8 mouse cellular contexts compared by ENCODE assay signal in genomic region chr3:58636406-58637295, GRCm38 (mm10). TPM values are rescaled to one million over a fixed set of nuclear protein-coding genes. Genes with fewer than 3 reads are reported as not detected.
DNase-seq lines count a peak whose midpoint lies in the region; ATAC-seq lines count a peak whose summit lies in the region.

Erich6 (minus strand) TSS chr3:58637207.

- peak; percentile 94 for ATAC-seq in kidney, embryonic 15.5 days (replicated peaks; ENCODE audit: low FRiP score)
- no peak for ATAC-seq in liver, embryonic 15.5 days (ENCODE audit: insufficient read depth)
- peak; percentile 83 for ATAC-seq in neural tube, embryonic 11.5 days (ENCODE audit: insufficient read depth, low FRiP score, low TSS enrichment)

- peak within 1 kb of the TSS; percentile 55 for H3K9ac ChIP-seq in kidney, embryonic 15.5 days
- H3K9ac ChIP-seq in liver, embryonic 15.5 days = peak within 1 kb of the TSS; percentile 15; the same call in 1 of the 2 replicates
- peak within 1 kb of the TSS; percentile 65 for H3K9ac ChIP-seq in neural tube, embryonic 11.5 days (ENCODE audit: low read length)

- no peaks in the 10 kb centered on the region for H3K9me3 ChIP-seq in heart, embryonic 10.5 days
- H3K9me3 ChIP-seq in kidney, embryonic 15.5 days (replicated peaks) = no peaks in the 10 kb centered on the region
- no peaks in the 10 kb centered on the region for H3K9me3 ChIP-seq in liver, embryonic 15.5 days (replicated peaks)
- H3K9me3 ChIP-seq in neural tube, embryonic 11.5 days (ENCODE audit: control insufficient read depth, low read length) = no peaks in the 10 kb centered on the region; the same call in 1 of the 2 replicates

- H3K27me3 ChIP-seq in heart, embryonic 10.5 days (ENCODE audit: insufficient read depth, poor library complexity, severe bottlenecking) = no peaks in the 10 kb centered on the region
- H3K27me3 ChIP-seq in kidney, embryonic 15.5 days = no peaks in the 10 kb centered on the region
- H3K27me3 ChIP-seq in liver, embryonic 15.5 days = no peaks in the 10 kb centered on the region
- H3K27me3 ChIP-seq in neural tube, embryonic 11.5 days (ENCODE audit: control insufficient read depth, insufficient read depth, low read length) = no peaks in the 10 kb centered on the region

- H3K36me3 ChIP-seq in heart, embryonic 10.5 days = no peaks in the 10 kb centered on the region
- no peaks in the 10 kb centered on the region for H3K36me3 ChIP-seq in kidney, embryonic 15.5 days
- no peaks in the 10 kb centered on the region for H3K36me3 ChIP-seq in liver, embryonic 15.5 days (replicated peaks)
- no peaks in the 10 kb centered on the region for H3K36me3 ChIP-seq in neural tube, embryonic 11.5 days (ENCODE audit: control insufficient read depth, insufficient read depth, low read length)

- peak within 1 kb of the TSS; percentile 64 for H3K4me3 ChIP-seq in heart, embryonic 10.5 days
- H3K4me3 ChIP-seq in kidney, embryonic 15.5 days (replicated peaks) = peak within 1 kb of the TSS; percentile 56
- peak within 1 kb of the TSS; percentile 47 for H3K4me3 ChIP-seq in liver, embryonic 15.5 days (replicated peaks)
- peak within 1 kb of the TSS; percentile 53 for H3K4me3 ChIP-seq in neural tube, embryonic 11.5 days (ENCODE audit: low read depth, low read length)

- peak within 1 kb of the TSS; percentile 70 for H3K27ac ChIP-seq in heart, embryonic 10.5 days
- peak within 1 kb of the TSS; percentile 54 for H3K27ac ChIP-seq in kidney, embryonic 15.5 days
- H3K27ac ChIP-seq in liver, embryonic 15.5 days (replicated peaks) = no peak within 1 kb of the TSS
- H3K27ac ChIP-seq in neural tube, embryonic 11.5 days (ENCODE audit: low read depth, low read length) = no peak within 1 kb of the TSS

- under 1% methylated on average over 34 of the region's 34 CpGs for WGBS in heart, embryonic 10.5 days
- under 1% methylated on average over 34 of the region's 34 CpGs for whole genome bisulfite sequencing in kidney, embryonic 15.5 days
- WGBS in liver, embryonic 15.5 days (ENCODE audit: insufficient replicate concordance) = under 1% methylated on average over 34 of the region's 34 CpGs
- under 1% methylated on average over 31 of the region's 34 CpGs for WGBS in neural tube, embryonic 11.5 days

- peak within 1 kb of the TSS; percentile 96 for H3K4me2 ChIP-seq in kidney, embryonic 15.5 days
- peak within 1 kb of the TSS; percentile 76 for H3K4me2 ChIP-seq in liver, embryonic 15.5 days
- H3K4me2 ChIP-seq in neural tube, embryonic 11.5 days (ENCODE audit: low read depth) = peak within 1 kb of the TSS; percentile 94

- DNase-seq in layer of hippocampus, adult 18-20 months (ENCODE audit: low spot score in 2 of 2) = peak; percentile 9
- no peak for DNase-seq in layer of hippocampus, adult 9-11 months
- peak; percentile 72 for DNase-seq in embryo, embryonic 10 days (ENCODE audit: low spot score)
- DNase-seq in heart, embryonic 10.5 days (ENCODE audit: low spot score) = peak; percentile 79
- DNase-seq in neural tube, embryonic 11.5 days (ENCODE audit: low spot score) = peak; percentile 63
- DNase-seq in urinary bladder, postnatal 25 days (ENCODE audit: low spot score) = peak; percentile 16

- H3K4me1 ChIP-seq in heart, embryonic 10.5 days = peaks cover 8% of the 10 kb centered on the region
- H3K4me1 ChIP-seq in kidney, embryonic 15.5 days = peaks cover 7% of the 10 kb centered on the region; the same call in 1 of the 2 replicates
- no peaks in the 10 kb centered on the region; the same call in 1 of the 2 replicates for H3K4me1 ChIP-seq in liver, embryonic 15.5 days (replicated peaks)
- H3K4me1 ChIP-seq in neural tube, embryonic 11.5 days (ENCODE audit: control insufficient read depth, insufficient read depth, low read length) = peaks cover 3% of the 10 kb centered on the region; the same call in 1 of the 2 replicates

RNA-seq across cellular contexts. Expression of gene Erich6, which starts in this region (rescaled TPM):
- under 1 TPM; 0.74 to 0.86 TPM for total RNA-seq in layer of hippocampus, adult 18-20 months (2021)
- polyA plus RNA-seq in heart, embryonic 10.5 days (2016; fragmentation: Nextera tagmentation; extraction: Ambion mirVana) = 0.06 TPM in 1 of 2 replicates, not detected in the other
- not detected in 2 replicates for polyA plus RNA-seq in kidney, embryonic 15.5 days (2015; fragmentation: Nextera tagmentation; extraction: Ambion mirVana)
- polyA plus RNA-seq in liver, embryonic 15.5 days (2015; fragmentation: Nextera tagmentation; extraction: Ambion mirVana) = not detected in 2 replicates
- not detected in 2 replicates for polyA plus RNA-seq in neural tube, embryonic 11.5 days (2014; fragmentation: Nextera tagmentation; extraction: Ambion mirVana)

Comparison
In these comparisons a context has a peak if more than half of its experiments do, and no peak if none do; other contexts are left out.
1. Peak in DNase-seq in layer of hippocampus, adult 18-20 months; RNA of the gene not detected or under 1 TPM.
2. Peak in DNase-seq, H3K4me3 ChIP-seq and H3K27ac ChIP-seq in heart, embryonic 10.5 days; RNA of the gene not detected or under 1 TPM.
3. Peak in ATAC-seq, H3K4me3 ChIP-seq, H3K27ac ChIP-seq, H3K9ac ChIP-seq and H3K4me2 ChIP-seq in kidney, embryonic 15.5 days; RNA of the gene not detected or under 1 TPM.
4. Peak in DNase-seq, ATAC-seq, H3K4me3 ChIP-seq, H3K9ac ChIP-seq and H3K4me2 ChIP-seq in neural tube, embryonic 11.5 days; RNA of the gene not detected or under 1 TPM.
5. H3K9ac ChIP-seq: peak in every context shown above with its lines; median percentile 65 in neural tube, embryonic 11.5 days; 55 in kidney, embryonic 15.5 days; 15 in liver, embryonic 15.5 days.